Mouse (Mus musculus): ENCODE results near the gene BC024978.
A peak's percentile ranks its signal among the peaks of the same experiment; 100 is the strongest.
"Not testable (repeated sequence)": the region's sequence is repeated elsewhere in the genome, so short reads cannot be mapped to it uniquely, and the experiment has no call there.

BC024978 gene

DNA sequence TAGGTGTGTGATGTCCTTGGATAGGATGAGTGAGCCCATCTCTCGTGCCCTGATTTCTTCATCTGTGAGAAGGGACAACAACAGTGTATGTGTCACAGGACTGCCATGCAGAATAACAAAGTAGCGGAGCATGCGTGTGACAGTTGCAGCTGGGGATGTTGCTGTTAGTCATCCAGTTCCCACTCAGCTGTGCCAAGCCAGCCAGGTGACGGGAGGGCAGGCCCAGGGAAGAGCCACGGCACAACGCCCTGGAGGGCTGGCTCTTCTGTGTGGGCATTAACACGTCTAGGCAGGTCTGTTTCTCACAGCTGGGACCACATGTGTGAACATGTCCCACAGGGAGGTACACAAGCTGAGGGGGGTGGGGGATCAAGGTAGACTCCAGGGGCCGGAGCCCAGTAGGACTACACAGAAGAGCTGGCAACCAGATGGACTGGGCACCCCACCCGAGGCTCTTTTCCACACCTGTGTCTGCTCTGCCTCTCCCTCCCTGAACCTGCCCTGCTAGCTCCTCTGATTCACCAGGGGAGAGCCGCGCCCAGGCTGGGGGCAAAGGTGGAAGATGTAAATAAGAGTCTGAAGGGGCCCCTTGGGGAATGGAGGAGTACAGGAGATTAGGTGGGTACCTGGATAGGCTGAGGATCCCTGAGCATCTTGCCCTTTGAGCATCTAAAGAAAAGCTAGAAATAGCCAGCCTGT lies 29.4 kb downstream of the BC024978 start:
- DNase-seq (ENCODE audit: low read depth, low spot score): no peak

- DNase-seq (ENCODE audit: low read depth, low spot score): no peak
These were observed 31.7 kb downstream of the BC024978 start for GRCm38 (mm10) chr7:27227276-27227675.

DNA sequence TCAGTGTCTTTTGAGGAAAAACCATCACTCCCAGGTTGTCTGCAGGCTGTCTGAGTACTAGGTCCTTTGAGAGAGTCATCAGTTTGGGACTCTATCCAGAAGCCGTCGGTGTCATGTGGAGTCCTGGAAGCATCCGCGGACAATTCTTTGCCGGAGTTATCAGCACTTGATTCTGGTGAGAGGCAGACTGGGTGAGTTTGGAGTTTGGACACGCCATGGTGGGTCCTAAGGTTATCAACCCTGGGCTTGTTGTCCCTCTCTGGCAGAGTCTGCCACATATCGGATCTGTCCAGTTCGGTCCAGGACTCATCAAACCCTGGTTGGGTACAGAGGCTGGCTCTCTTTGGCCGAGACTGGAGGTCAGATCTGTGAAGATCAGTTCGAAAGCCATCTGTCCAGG lies 32.1 kb downstream of the BC024978 start:
- no peak for DNase-seq (ENCODE audit: low read depth, low spot score)

DNA sequence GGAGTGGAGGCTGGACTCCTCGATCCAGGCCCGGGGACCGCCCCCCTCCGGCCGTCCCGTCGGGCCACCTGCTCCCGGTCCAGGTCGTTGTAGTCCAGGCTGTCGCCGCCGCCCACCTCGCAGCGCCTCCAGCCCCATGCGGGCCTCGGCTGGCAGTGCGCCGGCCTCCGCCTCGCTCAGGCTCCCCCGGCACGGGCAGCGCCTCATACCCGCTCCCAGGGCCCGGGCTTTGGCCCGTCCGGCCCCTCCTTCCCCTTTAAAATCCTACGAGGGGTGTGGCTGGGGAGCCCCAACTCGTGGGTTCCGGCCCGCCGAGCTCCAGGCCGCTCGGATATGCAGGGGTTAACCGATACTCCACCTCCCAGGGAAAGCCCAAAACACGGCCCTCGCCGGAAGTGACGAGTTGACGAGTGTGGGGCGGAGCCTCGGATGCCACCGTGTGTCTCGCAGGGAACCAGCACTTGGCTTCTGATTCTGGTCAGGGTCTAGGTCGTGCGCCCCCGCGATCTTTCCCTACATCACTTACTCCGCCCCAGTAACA lies 32.8 kb downstream of the BC024978 start, which contains the start of gene Itpkc:
Gene Itpkc, minus strand, starts transcription at position 381 of the 541 bp plus-strand sequence.
- DNase-seq (ENCODE audit: low read depth, low spot score): peak; percentile 93

DNA sequence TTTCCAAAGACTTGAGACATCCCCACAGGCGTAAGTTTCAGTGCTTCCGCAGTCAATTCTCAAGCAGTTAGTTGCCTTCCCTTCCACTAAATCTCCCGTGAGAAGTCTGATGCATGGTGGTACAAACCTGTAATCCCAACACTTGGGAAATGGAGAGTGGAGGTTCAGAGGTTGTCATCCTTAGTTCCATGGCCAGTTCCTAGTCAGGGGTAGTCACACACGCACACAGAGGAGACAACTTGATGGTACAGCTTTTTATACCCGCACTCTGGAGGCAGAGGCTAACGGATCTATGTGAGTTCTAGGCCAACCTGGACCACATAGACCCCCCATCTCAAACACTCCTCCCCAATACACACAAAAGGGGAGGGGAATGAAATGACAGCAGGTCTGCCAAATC lies 33.3 kb downstream of the BC024978 start:
- no peak for DNase-seq (ENCODE audit: low read depth, low spot score)

DNA sequence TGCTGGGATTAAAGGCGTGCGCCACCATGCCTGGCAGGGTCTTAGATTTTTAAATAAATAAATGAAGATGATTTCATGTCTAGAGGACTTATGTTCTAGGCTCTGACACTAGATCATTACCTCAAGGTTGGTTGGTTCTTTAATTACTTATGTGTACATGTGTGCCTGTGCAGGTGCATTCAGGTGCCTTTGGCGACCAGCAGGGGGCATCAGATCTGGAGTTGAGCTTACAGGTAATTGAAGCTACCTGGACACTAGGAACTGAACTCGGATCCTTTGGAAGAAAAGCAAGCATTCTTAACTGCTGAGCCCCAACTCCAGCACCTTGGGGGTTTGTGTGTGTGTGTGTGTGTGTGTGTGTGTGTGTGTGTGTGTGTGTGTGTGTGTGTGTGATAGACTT lies 35.2 kb downstream of the BC024978 start:
- no peak for DNase-seq (ENCODE audit: low read depth, low spot score)

DNA sequence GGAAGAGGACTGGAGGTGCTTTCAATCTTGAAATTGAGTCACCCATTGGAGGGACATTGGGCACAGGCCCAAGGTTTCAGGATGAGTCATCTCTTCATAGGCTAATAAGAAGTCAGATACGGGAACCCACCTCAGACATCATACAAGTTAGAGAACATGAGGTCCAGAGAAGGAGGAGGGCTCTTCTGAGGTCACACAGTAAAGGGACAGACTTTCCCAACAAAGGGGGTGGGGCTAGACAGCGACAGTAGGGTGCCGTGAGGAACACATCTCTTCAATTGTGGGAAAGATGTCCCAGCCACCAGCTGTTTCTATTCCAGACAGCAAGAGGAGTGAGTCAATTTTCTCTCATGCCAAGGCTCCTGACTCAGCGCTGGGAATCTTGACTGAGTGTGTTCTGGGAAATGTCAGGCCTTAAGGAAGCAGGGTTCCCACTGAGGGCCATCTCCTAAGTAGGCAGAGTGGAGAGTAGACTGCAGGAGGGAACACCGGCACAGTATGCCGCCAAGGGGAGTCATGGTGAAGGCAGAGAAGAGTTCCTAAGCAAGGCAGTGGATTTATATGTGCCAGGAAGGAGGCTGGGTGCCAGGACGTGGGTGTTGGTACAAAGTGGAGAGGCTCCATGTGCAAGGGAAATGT lies 36.2 kb downstream of the BC024978 start:
- DNase-seq (ENCODE audit: low read depth, low spot score): no peak

DNA sequence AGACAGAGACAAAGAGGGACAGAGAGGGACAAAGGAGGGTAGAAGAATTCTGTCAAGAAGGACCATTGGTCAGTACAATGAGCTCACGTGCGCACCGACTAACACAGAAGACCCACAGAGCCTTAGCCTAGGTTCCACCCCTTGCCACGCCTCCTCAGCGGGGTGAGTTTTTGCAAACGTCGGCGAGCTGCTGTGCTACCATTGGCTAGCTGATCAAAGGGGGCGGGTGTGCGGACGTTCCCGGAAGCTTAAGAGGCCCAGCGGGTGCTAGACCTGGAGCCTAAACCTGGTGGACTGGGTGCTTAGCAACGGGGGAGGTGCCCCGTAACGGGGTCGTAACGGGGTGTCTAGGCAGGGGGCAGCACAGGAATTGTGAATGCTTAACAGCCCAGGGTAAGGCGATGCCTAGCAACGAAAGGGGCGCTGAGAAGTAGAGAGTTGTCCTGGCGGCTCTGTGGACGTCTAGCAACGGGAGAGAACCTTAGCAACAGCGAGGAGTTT lies 37.2 kb downstream of the BC024978 start, which contains the start of gene Coq8b:
Gene Coq8b, plus strand, starts transcription at position 243 of the 501 bp plus-strand sequence.
- DNase-seq (ENCODE audit: low read depth, low spot score): peak; percentile 88

DNA sequence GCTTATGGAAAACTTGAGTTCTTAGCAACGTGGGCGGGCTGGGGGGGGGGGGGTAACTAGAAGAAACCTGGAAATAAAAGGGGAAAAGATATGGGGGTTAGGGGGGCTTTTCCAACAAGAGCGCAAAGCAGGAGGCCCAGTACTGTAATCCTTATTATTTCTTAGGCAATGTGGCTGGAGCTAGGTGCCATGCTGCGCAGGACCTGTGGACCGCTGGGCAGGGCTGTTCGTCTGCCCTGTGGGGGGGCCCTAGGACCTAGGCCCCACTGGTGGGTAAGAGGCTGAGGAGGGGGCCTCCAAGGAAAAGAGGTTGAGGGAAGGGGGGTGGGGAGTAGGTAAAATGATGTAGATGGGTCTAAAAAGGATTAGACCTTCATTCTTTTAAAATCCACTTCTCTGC lies 37.7 kb downstream of the BC024978 start:
- DNase-seq (ENCODE audit: low read depth, low spot score): no peak

- DNase-seq (ENCODE audit: low read depth, low spot score): no peak
These were observed 40.1 kb downstream of the BC024978 start for GRCm38 (mm10) chr7:27235726-27236125.

DNA sequence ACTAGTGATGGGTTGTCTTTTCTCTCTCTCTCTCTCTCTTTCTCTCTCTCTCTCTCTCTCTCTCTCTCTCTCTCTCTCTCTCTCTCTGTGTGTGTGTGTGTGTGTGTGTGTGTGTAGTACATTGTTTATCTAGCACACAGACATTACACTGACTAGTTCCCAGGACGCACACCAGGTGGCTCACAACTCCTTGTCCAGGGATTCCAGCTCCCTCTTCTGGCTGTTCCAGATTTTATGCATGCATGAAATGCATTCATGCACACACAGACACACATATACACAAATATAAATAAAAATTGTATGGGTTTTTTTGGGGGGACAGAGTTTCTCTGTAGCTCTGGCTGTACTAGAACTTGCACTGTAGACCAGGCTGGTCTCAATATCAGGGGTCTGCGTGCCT lies 41.9 kb downstream of the BC024978 start:
- DNase-seq (ENCODE audit: low read depth, low spot score): no peak

DNA sequence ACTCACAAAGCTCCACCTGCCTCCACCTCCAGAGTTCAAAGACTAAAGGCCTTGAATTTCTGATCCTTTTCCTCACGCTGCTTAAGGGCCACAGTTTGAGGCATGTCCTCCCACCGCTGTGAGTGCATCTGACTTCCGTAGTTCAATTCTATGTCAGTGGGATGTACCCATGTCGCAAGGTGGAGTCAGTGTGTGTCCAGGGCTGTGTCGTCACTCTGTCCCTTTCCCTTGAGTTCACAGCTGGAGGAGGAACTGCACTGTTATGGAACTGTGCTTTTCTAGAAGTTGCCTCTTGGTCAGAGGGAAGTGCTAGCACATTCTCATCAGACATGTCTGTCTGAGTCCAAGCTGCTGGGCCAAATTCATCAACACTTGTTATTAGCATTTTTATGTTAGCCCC lies 43.0 kb downstream of the BC024978 start:
- no peak for DNase-seq (ENCODE audit: low read depth, low spot score)

- DNase-seq (ENCODE audit: low read depth, low spot score): no peak
These were observed 47.6 kb downstream of the BC024978 start for GRCm38 (mm10) chr7:27243211-27243610.

- DNase-seq (ENCODE audit: low read depth, low spot score): not testable (repeated sequence)
These were observed 48.5 kb downstream of the BC024978 start for GRCm38 (mm10) chr7:27244088-27244487.

- DNase-seq (ENCODE audit: low read depth, low spot score): no peak
These were observed 53.6 kb downstream of the BC024978 start for GRCm38 (mm10) chr7:27249146-27249545.

DNA sequence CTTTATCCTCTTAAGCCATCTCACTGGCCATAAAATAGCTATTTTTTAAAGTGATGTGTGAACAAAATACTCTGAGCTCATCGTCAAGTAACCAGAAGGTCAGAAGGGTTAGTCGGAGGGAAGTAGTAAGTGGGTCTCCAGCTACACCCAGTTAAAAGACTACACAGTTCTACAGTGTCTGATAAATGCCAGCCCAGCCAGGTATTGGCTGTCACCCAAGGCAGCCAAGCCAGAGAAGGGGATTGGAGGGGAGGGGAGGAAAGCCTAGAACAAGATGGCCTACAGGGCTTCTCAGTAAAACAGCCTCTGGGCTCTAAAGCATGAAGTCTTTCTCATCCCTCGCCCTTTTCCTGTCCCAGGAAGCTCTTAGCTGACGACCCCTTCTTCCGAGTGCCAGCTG lies 54.3 kb downstream of the BC024978 start:
- no peak for DNase-seq (ENCODE audit: low read depth, low spot score)

GRCm38 (mm10) chr7:27251946-27252345 lies 56.4 kb downstream of the BC024978 start:
- no peak for DNase-seq (ENCODE audit: low read depth, low spot score)

DNA sequence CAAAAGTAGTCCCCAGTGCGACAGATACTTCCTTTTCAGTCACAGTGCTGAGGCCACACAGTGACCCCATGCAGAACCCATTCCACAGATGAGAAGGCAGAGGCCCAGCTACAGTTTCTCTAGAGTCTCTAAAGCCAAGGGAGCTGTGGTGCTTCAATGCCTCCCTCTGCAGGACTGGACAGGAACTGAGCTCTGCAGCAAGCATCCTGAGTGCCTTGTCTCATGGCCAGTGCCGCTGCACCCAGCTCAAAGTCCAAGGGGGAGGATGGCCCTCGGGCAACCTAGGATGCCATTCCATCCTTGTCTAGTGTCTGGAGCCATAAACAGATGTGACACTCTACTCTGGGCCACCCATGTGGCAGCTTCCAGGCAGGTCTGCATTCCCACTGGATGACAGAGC lies 60.1 kb downstream of the BC024978 start:
- DNase-seq (ENCODE audit: low read depth, low spot score): no peak

GRCm38 (mm10) chr7:27257046-27257851 lies 61.7 kb downstream of the BC024978 start:
- DNase-seq (ENCODE audit: low read depth, low spot score): no peak

- DNase-seq (ENCODE audit: low read depth, low spot score): no peak
These were observed 62.2 kb downstream of the BC024978 start for GRCm38 (mm10) chr7:27257852-27258204.

DNA sequence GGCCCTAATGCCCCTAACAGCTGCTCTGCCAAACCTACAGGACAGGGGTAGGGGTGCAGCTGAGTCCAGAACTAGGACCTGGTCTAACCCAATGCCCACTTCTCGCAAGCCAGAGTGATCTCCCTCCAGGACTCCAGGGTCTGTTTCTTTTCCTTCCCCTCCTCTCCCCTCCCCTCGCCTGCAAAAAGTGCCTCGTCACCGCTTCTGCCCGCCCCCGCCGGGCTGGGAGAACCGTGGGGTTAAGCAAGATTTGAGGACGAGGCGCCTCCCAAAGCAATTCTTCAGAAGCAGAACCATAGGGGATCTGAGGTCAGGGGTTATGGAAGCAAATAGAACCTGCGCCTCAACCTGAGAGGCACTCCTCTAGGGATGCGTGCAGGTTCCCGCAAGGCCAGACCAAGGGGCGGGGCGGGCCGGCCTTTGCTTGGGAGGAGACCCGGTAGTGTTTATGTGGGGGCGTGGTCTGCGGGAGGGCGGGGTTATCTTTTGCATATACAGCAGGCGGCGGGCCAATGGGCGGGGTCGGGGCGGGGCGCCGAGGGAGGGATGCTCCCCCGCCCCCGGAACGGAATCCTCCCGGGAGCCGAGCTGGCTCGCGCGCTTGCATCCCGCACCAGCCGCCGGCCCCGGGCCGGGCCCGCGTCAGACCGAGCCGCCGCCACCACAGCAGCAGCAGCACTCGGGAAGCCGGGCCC lies 62.8 kb downstream of the BC024978 start, which contains the start of gene Numbl:
Gene Numbl, plus strand, starts transcription at position 229 of the 695 bp plus-strand sequence.
- DNase-seq (ENCODE audit: low read depth, low spot score): peak; percentile 94
